Mouse (Mus musculus) kidney, postnatal 14 days (tissue): ENCODE data around the gene Tmod3.
"Not testable (repeated sequence)": the region's sequence is repeated elsewhere in the genome, so short reads cannot be mapped to it uniquely, and the experiment has no call there.

Source experiments
- DNase-seq: peaks from one replicate; pipeline ENCODE4 v3.0.0; 2022; ENCODE audit warnings: mixed read lengths

Tmod3 gene

GRCm38 (mm10) chr9:75553719-75554118 is 5.7 kb downstream of the Tmod3 start:
- no peak for DNase-seq

- no peak for DNase-seq
Observed at GRCm38 (mm10) chr9:75551342-75551741, 8.1 kb downstream of the Tmod3 start.

- DNase-seq = peak; percentile 34
Observed at GRCm38 (mm10) chr9:75549010-75549409, 10.4 kb downstream of the Tmod3 start.

- DNase-seq = peak; percentile 92
Observed at GRCm38 (mm10) chr9:75546885-75547553, 12.4 kb downstream of the Tmod3 start.

- DNase-seq = no peak
Observed at GRCm38 (mm10) chr9:75545514-75545913, 13.9 kb downstream of the Tmod3 start.

- peak; percentile 21 for DNase-seq
Observed at GRCm38 (mm10) chr9:75541497-75541896, 18.0 kb downstream of the Tmod3 start.

- DNase-seq = no peak
Observed at GRCm38 (mm10) chr9:75536422-75536821, 23.0 kb downstream of the Tmod3 start.

- no peak for DNase-seq
Observed at GRCm38 (mm10) chr9:75534431-75534962, 25.0 kb downstream of the Tmod3 start.

GRCm38 (mm10) chr9:75532989-75533388 is 26.5 kb downstream of the Tmod3 start:
- not testable (repeated sequence) for DNase-seq

- DNase-seq = no peak
Observed at GRCm38 (mm10) chr9:75532461-75532860, 27.0 kb downstream of the Tmod3 start.

- no peak for DNase-seq
Observed at GRCm38 (mm10) chr9:75529358-75529757, 30.1 kb downstream of the Tmod3 start.

GRCm38 (mm10) chr9:75528096-75528495 is 31.4 kb downstream of the Tmod3 start:
- DNase-seq = no peak

- DNase-seq = peak; percentile 31
Observed at GRCm38 (mm10) chr9:75527368-75528059, 31.9 kb downstream of the Tmod3 start.

GRCm38 (mm10) chr9:75523646-75524045 is 35.8 kb downstream of the Tmod3 start:
- no peak for DNase-seq

- no peak for DNase-seq
Observed at GRCm38 (mm10) chr9:75522217-75522616, 37.2 kb downstream of the Tmod3 start.

- DNase-seq = peak; percentile 65
Observed at GRCm38 (mm10) chr9:75521788-75522187, 37.7 kb downstream of the Tmod3 start.

- DNase-seq = no peak
Observed at GRCm38 (mm10) chr9:75520940-75521339, 38.5 kb downstream of the Tmod3 start.

- no peak for DNase-seq
Observed at GRCm38 (mm10) chr9:75517751-75518150, 41.7 kb downstream of the Tmod3 start.

- DNase-seq = peak; percentile 48
Observed at GRCm38 (mm10) chr9:75515464-75516113, 43.9 kb downstream of the Tmod3 start.

- no peak for DNase-seq
Observed at GRCm38 (mm10) chr9:75511236-75511939, 48.1 kb downstream of the Tmod3 start.

GRCm38 (mm10) chr9:75504311-75504710 is 55.1 kb downstream of the Tmod3 start:
- no peak for DNase-seq

GRCm38 (mm10) chr9:75498571-75498970 is 60.9 kb downstream of the Tmod3 start:
- DNase-seq = no peak

GRCm38 (mm10) chr9:75495945-75496344 is 63.5 kb downstream of the Tmod3 start:
- no peak for DNase-seq
